Mouse (Mus musculus) bone marrow macrophage, adult 2 months (primary cell): ENCODE results near the gene Lrch1.

Experiments
- CTCF ChIP-seq: IDR thresholded peaks from 2 replicates; pipeline ENCODE4 v1.5.1; 2012; ENCODE audit warnings: low read depth, mild to moderate bottlenecking, low read length, moderate library complexity
- POLR2A ChIP-seq: IDR thresholded peaks from 2 replicates; pipeline ENCODE4 v1.6.1; 2012; ENCODE audit warnings: mild to moderate bottlenecking, low read depth, low read length, borderline replicate concordance

- TF ChIP-seq POLR2A (no peak), CTCF (no peak)
Observed at GRCm38 (mm10) chr14:74913381-74914230, 34.1 kb downstream of the Lrch1 start.
